ENCODE assay signal across 9 mouse cellular contexts in genomic region chr7:123031211-123031743, GRCm38 (mm10).
DNase-seq lines count a peak whose midpoint lies in the region; ATAC-seq and TF ChIP-seq lines count a peak whose summit lies in the region.
"Had no signal": no experiment of that assay in that cellular context is flagged by ENCODE, and none has a peak within 500 bp of the region (broad histone marks: within the 10 kb centered on the region; RNA-seq: fewer than 3 reads in every experiment).

No protein-coding gene starts in this region.

- no peaks in the 10 kb centered on the region for H3K9me3 ChIP-seq in embryonic facial prominence, embryonic 11.5 days (replicated peaks; ENCODE audit: control insufficient read depth, low read length)
- H3K9me3 ChIP-seq in intestine, embryonic 14.5 days (ENCODE audit: control insufficient read depth, low read length): no peaks in the 10 kb centered on the region

- peak overlapping the region; percentile 55 for H3K9ac ChIP-seq in embryonic facial prominence, embryonic 11.5 days (replicated peaks; ENCODE audit: low read length)
- H3K9ac ChIP-seq in intestine, embryonic 14.5 days (ENCODE audit: low read length): 0 out of 2 replicates have a peak overlapping the region, but pooled peaks have one; percentile 25
- H3K9ac ChIP-seq: liver, embryonic 14.5 days had no signal

- intact Hi-C loops in left cerebral cortex, postnatal 36 days (cut with DNase I): loop anchor here (5.0 to 10.0 kb wide), 3 partner anchors 36 to 94 kb away; partner anchors contain the start of gene Tnrc6a

- no peak for TF ChIP-seq CTCF in olfactory bulb, adult 2 months (IDR thresholded peaks at IDR 0.05; ENCODE audit: insufficient read depth, low read depth, low read length)

- no peak overlapping the region for H3K27ac ChIP-seq in embryonic facial prominence, embryonic 11.5 days (replicated peaks; ENCODE audit: low read depth, low read length)
- H3K27ac ChIP-seq in intestine, embryonic 14.5 days (ENCODE audit: low read depth): no peak overlapping the region
- H3K27ac ChIP-seq in olfactory bulb, adult 2 months (ENCODE audit: insufficient read depth, low read depth, low read length): no peak overlapping the region
- H3K27ac ChIP-seq: liver, embryonic 14.5 days had no signal

- peak; percentile 47 for DNase-seq in testis, postnatal 10 days (ENCODE audit: low spot score)
- no peak for DNase-seq in testis, postnatal 14 days (ENCODE audit: low spot score)
- no peak for DNase-seq in embryonic facial prominence, embryonic 11.5 days (ENCODE audit: low spot score)
- peak; percentile 60 for DNase-seq in intestine, embryonic 14.5 days (ENCODE audit: low spot score)
- DNase-seq in left cerebral cortex, postnatal 36 days (ENCODE audit: low spot score in 2 of 2): peak; percentile 23
- no peak for DNase-seq in thymus, adult 18-20 months
- no peak for DNase-seq in gastrocnemius, postnatal 10 days

- peak overlapping the region; percentile 65 for H3K4me2 ChIP-seq in embryonic facial prominence, embryonic 11.5 days (ENCODE audit: low read depth, low read length)
- peak overlapping the region; percentile 86 for H3K4me2 ChIP-seq in intestine, embryonic 14.5 days (ENCODE audit: low read length)

- no peaks in the 10 kb centered on the region for H3K27me3 ChIP-seq in embryonic facial prominence, embryonic 11.5 days (ENCODE audit: control insufficient read depth, insufficient read depth, low read length)
- H3K27me3 ChIP-seq in intestine, embryonic 14.5 days (replicated peaks; ENCODE audit: control insufficient read depth, insufficient read depth, low read length): no peaks in the 10 kb centered on the region

- H3K4me3 ChIP-seq in embryonic facial prominence, embryonic 11.5 days (ENCODE audit: low read depth, low read length): peak overlapping the region; percentile 33
- H3K4me3 ChIP-seq in intestine, embryonic 14.5 days (ENCODE audit: low read depth, low read length): peak overlapping the region; percentile 36
- H3K4me3 ChIP-seq in olfactory bulb, adult 2 months (ENCODE audit: insufficient read depth, low read depth, low read length): peak overlapping the region; percentile 43

- 1% methylated on average over 12 of the region's 12 CpGs for WGBS in embryonic facial prominence, embryonic 11.5 days
- 5% methylated on average over 12 of the region's 12 CpGs for WGBS in intestine, embryonic 14.5 days
- WGBS in olfactory bulb, adult 2 months: 3% methylated on average over 12 of the region's 12 CpGs

- no peaks in the 10 kb centered on the region for H3K36me3 ChIP-seq in embryonic facial prominence, embryonic 11.5 days (replicated peaks; ENCODE audit: control insufficient read depth, insufficient read depth, low read depth, low read length)
- H3K36me3 ChIP-seq in intestine, embryonic 14.5 days (ENCODE audit: control insufficient read depth, insufficient read depth, low read length): no peaks in the 10 kb centered on the region

- peak; percentile 58 for ATAC-seq in embryonic facial prominence, embryonic 11.5 days (replicated peaks; ENCODE audit: insufficient number of reproducible peaks, low FRiP score, low TSS enrichment, low read depth)
- ATAC-seq in intestine, embryonic 14.5 days (replicated peaks; ENCODE audit: low FRiP score, low TSS enrichment, low read depth): peak; percentile 46

- no peaks in the 10 kb centered on the region; the same call in 1 of the 2 replicates for H3K4me1 ChIP-seq in embryonic facial prominence, embryonic 11.5 days (ENCODE audit: control insufficient read depth, insufficient read depth, low read length)
- H3K4me1 ChIP-seq in intestine, embryonic 14.5 days (replicated peaks; ENCODE audit: control insufficient read depth, insufficient read depth, low read length): peaks cover 6% of the 10 kb centered on the region
- peaks cover 27% of the 10 kb centered on the region for H3K4me1 ChIP-seq in olfactory bulb, adult 2 months (ENCODE audit: control insufficient read depth, insufficient read depth, low read length)

- no peak for TF ChIP-seq POLR2A in olfactory bulb, adult 2 months (IDR thresholded peaks at IDR 0.05; ENCODE audit: insufficient read depth, low read depth, low read length)

Comparison
In these comparisons a context has a peak if more than half of its experiments do, and no peak if none do; other contexts are left out.
1. DNase-seq: peak in testis, postnatal 10 days (single experiment), intestine, embryonic 14.5 days (single experiment) and left cerebral cortex, postnatal 36 days (2 of 2); none in testis, postnatal 14 days (single experiment), embryonic facial prominence, embryonic 11.5 days (single experiment), thymus, adult 18-20 months (0 of 2) and gastrocnemius, postnatal 10 days (single experiment).
2. Peak in every context shown above with its lines, with median percentiles within 50 percentile points of each other: H3K4me3 ChIP-seq.